Mouse (Mus musculus): ENCODE results near the gene Noct. TPM values are rescaled to one million over a fixed set of nuclear protein-coding genes. Genes with fewer than 3 reads are reported as not detected.
"Not testable (repeated sequence)": the region's sequence is repeated elsewhere in the genome, so short reads cannot be mapped to it uniquely, and the experiment has no call there.

Gene Noct
- 11.5 and 12.5 TPM in 2 replicates for polyA plus RNA-seq (2016; fragmentation: Nextera tagmentation; extraction: Ambion mirVana)

DNA sequence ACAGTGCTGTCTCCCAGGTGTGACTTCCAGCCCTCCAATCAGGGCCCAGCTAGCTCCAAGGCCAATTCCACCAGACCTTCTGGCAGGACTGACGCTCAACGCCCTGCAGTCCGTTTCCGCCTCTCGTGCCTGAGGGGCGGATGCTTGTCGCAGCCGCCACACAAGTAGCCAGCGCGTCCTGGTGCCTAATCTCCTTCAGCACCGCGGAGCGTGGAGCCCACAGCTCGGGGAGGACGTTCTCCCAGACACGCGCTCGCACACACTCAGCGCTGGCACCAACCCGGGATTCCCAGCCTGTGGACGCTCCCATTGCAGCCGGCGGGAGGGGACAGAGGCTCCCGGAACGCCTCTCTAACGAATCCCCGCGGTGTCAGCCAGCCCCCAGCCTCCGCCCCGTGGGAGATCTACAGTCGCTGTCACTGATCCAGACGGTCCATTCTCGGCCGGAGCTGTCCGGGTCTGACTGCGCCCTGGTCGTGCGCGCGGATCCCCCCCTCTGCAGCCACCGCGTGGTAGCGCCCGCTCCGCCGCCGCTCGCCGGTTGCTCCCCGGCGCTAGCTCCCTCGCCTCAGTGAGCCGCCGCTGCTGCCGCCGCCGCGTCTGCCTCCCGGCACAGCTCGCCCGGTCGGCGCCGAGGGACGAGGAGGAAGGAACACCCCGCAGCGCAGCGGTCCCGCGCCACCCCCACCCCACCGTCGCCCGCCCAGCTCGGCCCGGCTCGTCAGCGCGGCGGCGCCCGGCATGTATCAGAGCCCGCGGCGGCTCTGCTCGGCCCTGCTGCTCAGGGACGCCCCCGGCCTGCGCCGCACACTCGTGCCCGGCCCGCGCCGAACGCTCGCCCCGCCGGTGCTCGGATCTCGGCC is at the start of gene Noct:
TSS of gene Noct (plus strand) at position 85 of the 863 bp plus-strand sequence.
- H3K4me1 ChIP-seq (replicated peaks): peaks cover 51% of the 10 kb centered on the region
- no peaks in the 10 kb centered on the region for H3K9me3 ChIP-seq
- under 1% methylated on average over 100 of the region's 100 CpGs for WGBS
- peak within 1 kb of the TSS; percentile 100 for H3K27ac ChIP-seq
- DNase-seq (ENCODE audit: low spot score): peak; percentile 89
- peaks cover 9% of the 10 kb centered on the region; the same call in 1 of the 2 replicates for H3K27me3 ChIP-seq (ENCODE audit: insufficient read depth, poor library complexity, severe bottlenecking)
- H3K36me3 ChIP-seq: no peaks in the 10 kb centered on the region
- peak within 1 kb of the TSS; percentile 92 for H3K4me3 ChIP-seq

DNA sequence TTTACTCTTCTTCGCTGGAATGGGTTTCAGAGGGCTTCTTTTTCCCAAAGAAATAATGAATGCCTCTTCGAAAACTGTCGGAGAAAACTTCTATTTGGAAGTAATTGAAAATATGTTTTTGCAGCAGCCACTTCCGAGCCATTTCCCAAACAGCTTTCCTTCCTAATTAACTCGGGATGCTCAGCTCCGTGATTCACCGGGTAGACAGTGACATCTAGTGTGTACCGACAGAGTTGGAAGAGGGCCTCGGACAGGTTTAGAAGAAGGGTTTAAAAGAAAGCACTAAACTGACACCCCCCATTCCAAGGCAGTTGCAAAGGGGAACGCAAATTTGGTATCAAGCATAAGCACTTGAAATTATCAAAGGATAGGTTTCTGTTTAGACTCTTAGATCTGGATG is 46.1 kb upstream of the Noct start:
- 45% methylated on average over 10 of the region's 10 CpGs for WGBS
- Histone ChIP-seq H3K4me3 (no peak overlapping the region), H3K27ac (no peak overlapping the region), H3K27me3 (ENCODE audit: insufficient read depth, poor library complexity, severe bottlenecking) (no peaks in the 10 kb centered on the region), H3K4me1 (replicated peaks) (peaks cover 6% of the 10 kb centered on the region; the same call in 1 of the 2 replicates), H3K36me3 (no peaks in the 10 kb centered on the region), H3K9me3 (no peaks in the 10 kb centered on the region)
- DNase-seq (ENCODE audit: low spot score): no peak

DNA sequence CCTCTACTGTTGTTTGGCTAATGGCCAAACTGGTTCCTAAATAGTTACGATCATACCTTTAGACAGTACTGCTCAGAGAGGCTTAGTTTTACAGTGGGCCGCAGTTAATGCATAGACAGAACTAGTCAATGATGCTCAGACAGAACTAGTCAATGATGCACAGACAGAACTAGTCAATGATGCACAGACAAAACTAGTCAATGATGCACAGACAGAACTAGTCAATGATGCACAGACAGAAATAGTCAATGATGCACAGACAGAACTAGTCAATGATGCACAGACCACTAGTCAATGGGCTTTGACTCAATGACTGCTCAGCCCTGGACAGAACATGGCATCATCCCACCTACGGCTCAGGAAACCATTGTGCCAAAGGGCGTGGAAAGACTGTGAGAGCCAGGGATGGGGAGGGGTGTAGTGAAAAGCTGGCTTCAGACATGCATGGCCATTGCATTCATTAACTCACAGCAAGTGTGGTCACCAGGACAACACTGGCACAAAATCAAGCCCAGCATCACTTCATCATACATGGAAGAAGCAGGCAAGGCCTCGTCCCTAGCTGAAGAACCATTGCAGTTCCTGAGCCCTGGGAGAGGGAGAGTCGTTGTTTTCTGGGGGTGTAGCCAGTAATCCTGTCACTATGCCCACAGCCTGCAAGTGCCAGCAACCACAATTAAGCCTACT is 44.6 kb upstream of the Noct start:
- Histone ChIP-seq H3K9me3 (no peaks in the 10 kb centered on the region), H3K27ac (no peak overlapping the region), H3K4me3 (no peak overlapping the region), H3K4me1 (replicated peaks) (peaks cover 6% of the 10 kb centered on the region; the same call in 1 of the 2 replicates), H3K27me3 (ENCODE audit: insufficient read depth, poor library complexity, severe bottlenecking) (no peaks in the 10 kb centered on the region), H3K36me3 (no peaks in the 10 kb centered on the region)
- DNase-seq (ENCODE audit: low spot score): no peak
- WGBS: 89% methylated on average over 6 of the region's 6 CpGs

DNA sequence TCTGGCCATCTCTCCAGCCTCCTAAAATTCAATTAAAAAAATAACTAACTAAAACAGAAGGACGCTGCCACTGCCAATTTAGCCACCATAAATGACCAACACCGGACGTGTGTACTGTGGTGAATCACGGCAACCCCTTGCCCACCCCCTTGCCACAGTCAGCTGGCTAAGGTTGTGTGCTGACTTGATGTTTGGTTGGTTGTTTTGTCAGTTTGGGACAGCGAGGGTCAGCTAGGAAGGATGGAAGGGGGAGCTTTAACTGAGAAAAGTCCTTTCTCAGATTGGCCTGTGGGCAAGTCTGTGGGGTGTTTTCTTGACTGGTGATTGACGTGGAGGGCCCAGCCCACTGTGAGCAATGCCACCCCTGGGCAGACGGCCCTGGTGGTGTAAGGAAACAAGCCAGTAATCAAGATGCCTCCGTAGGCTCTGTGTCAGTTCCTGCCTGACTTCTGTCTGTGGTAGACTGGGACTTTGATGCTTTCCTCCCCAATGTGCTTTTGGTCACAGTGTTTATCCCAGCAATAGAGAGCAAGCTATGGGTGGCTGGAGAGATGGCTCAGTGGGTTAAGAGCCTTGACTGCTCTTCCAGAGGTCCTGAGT is 43.8 kb upstream of the Noct start:
- 83% methylated on average over 8 of the region's 8 CpGs for WGBS
- Histone ChIP-seq H3K27me3 (ENCODE audit: insufficient read depth, poor library complexity, severe bottlenecking) (no peaks in the 10 kb centered on the region), H3K9me3 (no peaks in the 10 kb centered on the region), H3K36me3 (no peaks in the 10 kb centered on the region), H3K4me1 (replicated peaks) (peaks cover 6% of the 10 kb centered on the region; the same call in 1 of the 2 replicates), H3K4me3 (no peak overlapping the region), H3K27ac (no peak overlapping the region)
- DNase-seq (ENCODE audit: low spot score): no peak

DNA sequence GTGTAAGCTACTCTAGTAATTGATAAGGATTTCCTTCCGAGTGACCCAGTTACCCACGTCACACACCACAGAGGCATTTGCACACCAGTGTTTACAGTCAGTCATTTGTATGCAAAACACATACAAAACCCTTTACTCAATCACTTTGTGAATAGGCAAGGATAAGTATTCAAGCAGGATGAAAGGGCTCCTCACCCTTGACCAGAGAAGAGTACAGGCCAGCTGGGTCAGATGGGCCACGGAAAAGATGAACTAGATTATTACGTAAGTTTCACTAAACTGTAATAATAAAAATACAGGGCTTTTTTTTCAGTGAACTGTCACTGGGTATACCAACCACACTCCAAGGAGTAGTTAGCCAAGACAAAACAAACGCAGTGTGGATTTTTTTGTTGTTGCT is 41.8 kb upstream of the Noct start:
- no peak for DNase-seq (ENCODE audit: low spot score)
- H3K4me3 ChIP-seq: no peak overlapping the region
- peaks cover 6% of the 10 kb centered on the region; the same call in 1 of the 2 replicates for H3K4me1 ChIP-seq (replicated peaks)
- H3K36me3 ChIP-seq: no peaks in the 10 kb centered on the region
- no peaks in the 10 kb centered on the region for H3K27me3 ChIP-seq (ENCODE audit: insufficient read depth, poor library complexity, severe bottlenecking)
- H3K9me3 ChIP-seq: no peaks in the 10 kb centered on the region
- 69% methylated on average over 5 of the region's 5 CpGs for WGBS
- no peak overlapping the region for H3K27ac ChIP-seq

DNA sequence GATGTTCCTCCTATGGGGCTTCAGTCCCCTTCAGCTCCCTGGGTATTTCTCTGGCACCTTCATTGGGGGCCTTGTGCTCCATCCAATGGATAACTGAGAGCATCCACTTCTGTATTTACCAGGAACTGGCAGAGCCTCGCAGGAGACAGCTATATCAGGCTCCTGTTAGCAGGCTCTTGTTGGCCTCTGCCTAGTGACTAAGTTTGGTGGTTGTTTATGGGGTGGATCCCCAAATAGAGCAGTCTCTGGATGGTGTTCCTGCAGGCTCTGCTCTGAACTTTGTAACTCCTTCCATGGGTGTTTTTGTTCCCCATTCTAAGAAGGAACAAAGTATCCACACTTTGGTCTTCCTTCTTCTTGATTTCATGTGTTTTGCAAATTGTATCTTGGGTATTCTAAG is 40.7 kb upstream of the Noct start:
- H3K27me3 ChIP-seq (ENCODE audit: insufficient read depth, poor library complexity, severe bottlenecking); H3K4me3 ChIP-seq; H3K36me3 ChIP-seq; H3K27ac ChIP-seq; H3K4me1 ChIP-seq (replicated peaks); H3K9me3 ChIP-seq; DNase-seq (ENCODE audit: low spot score): not testable (repeated sequence)
- 86% methylated on average over 1 of the region's 1 CpGs for WGBS

DNA sequence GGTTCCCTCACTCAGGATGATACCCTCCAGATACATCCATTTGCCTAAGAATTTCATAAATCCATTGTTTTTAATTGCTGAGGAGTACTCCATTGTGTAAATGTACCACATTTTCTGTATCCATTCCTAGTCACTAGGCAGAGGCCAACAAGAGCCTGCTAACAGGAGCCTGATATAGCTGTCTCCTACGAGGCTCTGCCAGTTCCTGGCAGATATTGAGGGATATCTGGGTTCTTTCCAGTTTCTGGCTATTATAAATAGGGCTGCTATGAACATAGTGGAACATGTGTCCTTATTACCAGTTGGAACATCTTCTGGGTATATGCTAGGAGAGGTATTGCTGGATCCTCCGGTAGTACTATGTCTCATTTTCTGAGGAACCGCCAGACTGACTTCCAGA is 40.3 kb upstream of the Noct start:
- not testable (repeated sequence) for H3K4me3 ChIP-seq; H3K9me3 ChIP-seq; H3K27me3 ChIP-seq (ENCODE audit: insufficient read depth, poor library complexity, severe bottlenecking); DNase-seq (ENCODE audit: low spot score); H3K4me1 ChIP-seq (replicated peaks); H3K36me3 ChIP-seq; H3K27ac ChIP-seq
- 83% methylated on average over 3 of the region's 3 CpGs for WGBS

DNA sequence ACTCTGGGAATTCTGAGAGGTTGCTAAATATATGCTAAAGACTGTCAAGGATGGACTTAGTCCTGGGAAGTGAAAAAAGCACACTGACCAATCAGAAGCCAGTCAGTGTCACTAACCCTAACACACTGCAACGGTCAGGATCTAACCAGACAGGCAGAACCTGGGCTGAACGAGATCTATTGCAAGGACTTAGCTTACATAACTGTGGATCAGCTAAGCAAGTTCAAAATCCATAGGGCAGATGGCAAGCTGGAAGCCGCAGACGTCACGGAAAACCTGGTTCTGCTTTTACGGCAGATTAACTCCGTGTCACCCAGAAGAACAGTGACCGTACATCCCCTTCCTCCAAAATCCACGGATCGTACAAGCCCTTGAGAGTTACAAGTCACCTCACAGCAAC is 39.5 kb upstream of the Noct start:
- no peak overlapping the region for H3K4me3 ChIP-seq
- WGBS: 84% methylated on average over 10 of the region's 10 CpGs
- peaks cover 6% of the 10 kb centered on the region; the same call in 1 of the 2 replicates for H3K4me1 ChIP-seq (replicated peaks)
- H3K27ac ChIP-seq: no peak overlapping the region
- no peak for DNase-seq (ENCODE audit: low spot score)
- H3K9me3 ChIP-seq: no peaks in the 10 kb centered on the region
- no peaks in the 10 kb centered on the region for H3K36me3 ChIP-seq
- no peaks in the 10 kb centered on the region for H3K27me3 ChIP-seq (ENCODE audit: insufficient read depth, poor library complexity, severe bottlenecking)

DNA sequence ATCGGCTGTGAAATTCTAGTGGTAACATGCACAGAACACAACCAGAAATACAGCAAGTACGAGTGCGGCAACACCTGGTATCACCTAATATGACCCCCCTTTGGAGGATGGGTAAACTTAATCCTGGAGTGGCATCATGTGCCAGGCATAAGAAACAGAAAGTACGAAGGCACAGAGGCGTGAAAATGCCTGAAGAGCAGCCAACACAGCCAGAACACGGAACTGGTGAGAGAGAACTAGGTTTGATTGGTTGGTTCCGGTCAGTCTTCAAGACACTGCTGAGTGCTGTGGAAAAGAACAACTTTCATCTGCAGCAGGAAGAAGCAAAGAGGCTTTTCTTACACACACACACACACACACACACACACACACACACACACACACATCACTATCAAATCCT is 38.8 kb upstream of the Noct start:
- no peak for DNase-seq (ENCODE audit: low spot score)
- no peaks in the 10 kb centered on the region for H3K27me3 ChIP-seq (ENCODE audit: insufficient read depth, poor library complexity, severe bottlenecking)
- H3K4me1 ChIP-seq (replicated peaks): peaks cover 6% of the 10 kb centered on the region; the same call in 1 of the 2 replicates
- H3K27ac ChIP-seq: no peak overlapping the region
- no peak overlapping the region for H3K4me3 ChIP-seq
- H3K9me3 ChIP-seq: no peaks in the 10 kb centered on the region
- H3K36me3 ChIP-seq: no peaks in the 10 kb centered on the region
- 92% methylated on average over 7 of the region's 7 CpGs for WGBS

DNA sequence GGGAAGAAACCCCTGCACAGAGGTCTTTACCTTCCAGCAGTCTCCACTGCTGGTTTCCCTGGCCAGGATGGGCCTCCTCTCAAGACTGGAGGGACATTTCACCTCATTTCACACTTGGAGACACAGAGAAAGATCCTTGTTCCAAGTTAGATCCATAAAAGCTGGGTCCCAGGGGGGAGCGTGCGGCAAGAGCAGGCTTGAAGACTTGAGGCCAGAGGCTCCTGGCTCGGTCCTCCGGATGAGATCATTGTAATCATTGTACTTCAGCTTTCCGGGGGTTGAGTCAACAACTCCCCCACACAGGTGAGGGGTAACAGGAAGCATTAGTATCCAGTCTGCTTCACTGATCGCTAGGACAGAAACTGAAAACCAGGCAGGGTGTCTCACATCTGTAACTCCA is 30.2 kb upstream of the Noct start:
- no peak overlapping the region for H3K27ac ChIP-seq
- WGBS: 82% methylated on average over 6 of the region's 6 CpGs
- DNase-seq (ENCODE audit: low spot score): no peak
- no peaks in the 10 kb centered on the region; the same call in 1 of the 2 replicates for H3K4me1 ChIP-seq (replicated peaks)
- H3K9me3 ChIP-seq: no peaks in the 10 kb centered on the region
- H3K27me3 ChIP-seq (ENCODE audit: insufficient read depth, poor library complexity, severe bottlenecking): no peaks in the 10 kb centered on the region
- H3K36me3 ChIP-seq: no peaks in the 10 kb centered on the region
- H3K4me3 ChIP-seq: no peak overlapping the region

DNA sequence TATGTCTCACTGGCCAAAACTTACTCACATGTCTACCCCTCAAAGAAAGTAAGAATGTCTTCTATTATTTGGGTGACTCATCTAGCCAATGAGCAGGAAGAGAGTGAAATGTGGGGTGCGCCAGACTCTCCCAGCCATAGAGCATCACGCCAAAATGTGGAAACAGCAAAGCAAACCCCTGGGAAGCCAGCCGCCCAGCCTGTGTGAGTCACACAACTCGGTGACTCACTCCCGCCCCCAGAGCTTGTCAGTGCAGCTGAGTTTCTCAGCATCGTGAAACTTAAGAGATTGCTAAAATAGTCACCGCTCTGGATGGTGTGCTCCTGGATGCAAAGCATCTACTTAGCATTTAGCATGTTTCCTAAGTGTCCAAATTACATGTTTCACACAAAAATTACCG is 28.9 kb upstream of the Noct start:
- H3K36me3 ChIP-seq: no peaks in the 10 kb centered on the region
- H3K4me3 ChIP-seq: peak overlapping the region; percentile 27
- WGBS: 54% methylated on average over 8 of the region's 8 CpGs
- H3K4me1 ChIP-seq (replicated peaks): no peaks in the 10 kb centered on the region; the same call in 1 of the 2 replicates
- no peak overlapping the region for H3K27ac ChIP-seq
- H3K9me3 ChIP-seq: no peaks in the 10 kb centered on the region
- no peak for DNase-seq (ENCODE audit: low spot score)
- H3K27me3 ChIP-seq (ENCODE audit: insufficient read depth, poor library complexity, severe bottlenecking): no peaks in the 10 kb centered on the region

DNA sequence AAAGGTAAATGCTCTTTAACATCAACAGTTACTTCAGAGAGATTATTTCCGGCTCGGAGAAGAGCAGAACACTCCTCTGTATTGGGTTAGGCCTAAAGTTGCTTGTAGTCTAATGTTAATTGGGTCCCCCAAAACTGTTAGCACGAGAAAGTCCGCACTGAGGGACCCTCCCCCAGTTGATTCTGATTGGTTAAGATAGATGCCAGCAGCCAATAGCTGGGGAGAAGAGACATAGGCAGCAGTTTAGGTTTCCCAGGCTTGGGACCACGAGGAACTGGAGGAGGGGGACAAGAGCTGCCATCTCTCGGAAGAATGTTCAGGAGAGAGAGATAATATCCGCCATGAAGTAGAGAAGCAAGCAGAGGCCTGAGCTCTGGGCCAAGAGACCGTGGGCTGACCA is 28.5 kb upstream of the Noct start:
- H3K36me3 ChIP-seq: no peaks in the 10 kb centered on the region
- H3K27ac ChIP-seq: no peak overlapping the region
- H3K27me3 ChIP-seq (ENCODE audit: insufficient read depth, poor library complexity, severe bottlenecking): no peaks in the 10 kb centered on the region
- peak; percentile 24 for DNase-seq (ENCODE audit: low spot score)
- no peaks in the 10 kb centered on the region for H3K9me3 ChIP-seq
- H3K4me3 ChIP-seq: peak overlapping the region; percentile 27
- 40% methylated on average over 8 of the region's 8 CpGs for WGBS
- H3K4me1 ChIP-seq (replicated peaks): no peaks in the 10 kb centered on the region; the same call in 1 of the 2 replicates

DNA sequence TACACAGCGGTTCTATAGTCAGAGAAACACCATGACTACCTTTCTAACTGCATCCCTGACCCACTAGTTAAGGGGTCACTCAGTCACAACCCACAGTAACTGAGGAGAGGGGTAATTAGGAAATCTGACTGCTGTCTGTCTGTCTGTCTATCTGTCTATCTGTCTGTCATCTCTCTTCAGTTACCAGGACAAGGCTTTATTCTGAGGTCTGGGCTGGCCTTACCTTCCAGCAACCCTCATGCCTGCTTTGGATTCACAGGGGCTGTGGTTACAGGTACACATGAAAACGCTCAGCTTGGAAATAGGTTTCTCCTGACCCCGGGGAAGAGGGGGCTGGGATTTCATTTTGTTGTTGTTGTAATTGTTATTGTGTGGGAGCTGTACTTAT is 27.5 kb upstream of the Noct start:
- Histone ChIP-seq H3K27me3 (ENCODE audit: insufficient read depth, poor library complexity, severe bottlenecking) (no peaks in the 10 kb centered on the region), H3K4me1 (replicated peaks) (no peaks in the 10 kb centered on the region; the same call in 1 of the 2 replicates), H3K9me3 (no peaks in the 10 kb centered on the region), H3K36me3 (no peaks in the 10 kb centered on the region), H3K27ac (no peak overlapping the region), H3K4me3 (no peak overlapping the region)
- WGBS: 90% methylated on average over 3 of the region's 3 CpGs
- no peak for DNase-seq (ENCODE audit: low spot score)
